Mouse (Mus musculus) layer of hippocampus, postnatal 36 days (tissue): Measurements from ENCODE around the gene Wdr86. TPM values are rescaled to one million over a fixed set of nuclear protein-coding genes. Genes with fewer than 3 reads are reported as not detected.
"Not testable (repeated sequence)": the region's sequence is repeated elsewhere in the genome, so short reads cannot be mapped to it uniquely, and the experiment has no call there.

ENCODE experiments used
- DNase-seq, 2 experiments: peaks; one replicate each; pipeline ENCODE4 v3.0.0; 2022
- total RNA-seq, 2 experiments: library from RNA; stranded (reverse); gene quantifications; 2 replicates each; pipeline ENCODE4 v1.2.3; 2021

Wdr86 gene
- total RNA-seq, 2 experiments from 2014 or later = 0.22 to 1.5 TPM

DNA sequence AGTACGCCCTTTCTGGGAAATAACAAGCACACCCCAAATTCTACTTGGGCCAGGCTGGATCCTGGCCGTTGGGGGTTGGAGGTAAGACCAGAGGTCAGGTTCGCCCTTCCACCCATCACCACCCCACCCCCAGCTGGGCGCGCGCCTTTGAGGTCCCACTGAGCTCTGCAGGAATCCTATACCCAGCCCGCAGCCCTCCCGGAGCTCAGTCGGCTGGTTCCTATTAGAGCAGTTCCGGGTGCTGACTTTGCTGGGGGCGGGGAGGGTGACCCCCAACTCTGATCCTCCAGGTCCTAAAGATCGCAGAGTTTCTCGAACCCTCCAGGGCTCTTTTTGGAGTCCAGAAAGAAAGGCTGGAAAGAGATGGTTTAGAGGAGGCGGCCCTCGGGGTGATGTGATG is 459 bp upstream of the Wdr86 start:
- no peak for DNase-seq

DNA sequence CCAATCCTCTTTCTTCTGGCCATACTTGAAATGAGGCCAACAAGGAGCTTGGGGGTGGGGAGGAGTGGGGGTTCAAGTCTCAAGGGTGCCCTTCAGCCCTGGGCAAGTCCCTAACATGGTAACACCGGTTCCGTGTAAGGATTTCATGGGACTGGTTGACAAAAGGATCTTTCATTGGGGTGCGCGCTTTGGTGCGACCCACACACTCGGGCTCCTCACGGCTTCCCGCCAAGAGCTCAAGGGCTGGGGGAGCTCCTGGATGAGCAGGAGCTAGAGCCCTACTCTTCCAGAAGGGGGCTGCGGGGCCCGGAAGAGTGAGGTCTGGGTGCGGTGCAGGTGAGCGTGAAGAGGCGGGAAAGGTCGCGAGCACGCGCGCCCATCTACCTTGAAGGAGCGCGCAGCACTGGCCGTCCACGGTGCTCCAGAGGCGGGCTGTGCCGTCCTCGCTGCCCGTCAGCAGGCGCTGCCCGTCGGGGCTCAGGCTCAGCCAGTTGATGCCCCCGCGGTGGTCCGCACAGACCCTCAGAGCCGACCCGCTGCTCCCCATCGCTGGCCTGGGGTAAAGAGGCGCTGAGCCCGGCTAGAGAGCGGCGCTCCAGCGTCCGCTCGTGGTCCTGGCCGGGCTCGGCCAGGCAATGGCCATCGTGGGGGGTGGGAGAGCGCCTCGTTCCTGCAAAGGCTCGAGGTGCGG is 585 bp downstream of the Wdr86 start:
- no peak for DNase-seq

DNA sequence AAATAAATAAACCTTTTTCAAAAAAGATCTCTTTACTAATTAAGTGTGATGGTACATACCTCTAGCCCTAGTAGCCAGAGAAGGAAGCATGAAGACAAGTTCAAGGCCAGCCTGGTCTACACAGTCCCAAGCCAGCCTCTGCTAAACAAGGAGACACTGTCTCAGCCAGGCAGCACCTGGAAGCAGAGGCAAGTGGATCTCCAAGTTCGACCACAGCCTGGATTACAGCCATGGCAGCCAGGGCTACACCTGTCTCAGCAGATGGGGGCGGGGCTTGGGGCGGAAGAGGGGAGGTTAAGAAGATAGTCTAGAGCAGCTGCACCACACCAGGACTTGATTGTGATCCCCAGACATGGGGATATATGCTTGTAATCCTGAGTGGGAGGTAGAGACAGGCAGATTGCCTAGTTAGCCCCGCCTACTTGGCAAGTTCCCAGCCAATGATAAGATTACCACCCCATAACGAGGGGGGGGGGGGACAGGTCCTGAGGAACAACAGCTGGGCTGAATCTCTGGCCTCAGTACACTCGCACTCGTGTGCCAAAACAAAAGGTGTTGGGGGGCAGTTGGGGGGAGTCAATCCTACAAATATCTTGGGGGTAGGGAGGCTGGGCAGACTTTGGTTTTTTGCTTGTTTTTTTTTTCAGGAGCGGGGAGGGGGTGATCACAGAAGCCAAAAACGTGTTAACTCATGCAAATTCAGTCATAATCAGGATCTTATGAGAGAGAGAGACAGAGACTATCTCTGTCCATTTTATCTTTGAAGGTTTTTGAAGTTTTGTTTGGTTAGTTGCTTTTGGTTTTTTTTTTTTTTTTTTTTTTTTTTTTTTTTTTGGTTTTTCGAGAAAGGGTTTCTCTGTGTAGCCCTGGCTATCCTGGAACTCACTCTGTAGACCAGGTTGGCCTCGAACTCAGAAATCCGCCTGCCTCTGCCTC is 3.4 kb downstream of the Wdr86 start:
- no peak for DNase-seq

DNA sequence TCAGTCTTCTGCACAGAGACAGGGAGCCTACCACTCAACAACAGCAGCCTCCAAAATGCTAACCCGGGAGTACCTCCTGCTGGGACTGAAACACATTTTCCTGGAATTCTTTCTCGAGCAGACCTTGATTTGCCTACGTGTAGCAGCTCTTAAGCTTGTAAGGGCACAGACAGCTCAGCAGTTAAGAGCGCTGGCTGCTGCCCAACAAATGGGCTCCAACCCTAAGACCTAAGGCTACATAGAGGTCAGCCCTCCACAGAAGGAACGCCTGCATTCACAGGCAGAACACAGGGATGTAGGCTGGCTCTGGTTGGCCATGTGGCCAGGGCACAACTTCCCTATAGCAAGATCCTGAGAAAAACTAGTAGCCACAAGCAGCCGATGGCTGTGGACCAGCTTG is 4.6 kb downstream of the Wdr86 start:
- DNase-seq = no peak

DNA sequence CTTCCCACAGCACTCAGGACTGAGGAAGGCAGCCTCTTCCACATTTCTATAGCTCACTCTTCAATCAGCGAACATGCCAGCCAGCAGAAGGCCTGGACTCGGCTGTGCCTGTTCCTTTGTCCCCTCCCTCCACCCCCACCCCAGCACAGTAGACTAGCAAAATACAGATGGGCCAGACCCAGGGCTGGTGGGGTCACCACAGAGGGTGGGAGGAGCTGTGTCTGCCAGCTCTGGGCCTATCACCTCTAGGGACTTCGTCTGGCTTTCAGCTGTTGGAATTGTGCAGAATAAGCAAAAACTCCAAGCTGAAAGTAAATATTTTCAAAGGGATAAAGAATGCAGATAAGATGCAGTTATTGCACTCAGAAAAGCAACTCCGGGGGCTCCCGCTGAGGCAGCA is 5.7 kb downstream of the Wdr86 start:
- DNase-seq = no peak

DNA sequence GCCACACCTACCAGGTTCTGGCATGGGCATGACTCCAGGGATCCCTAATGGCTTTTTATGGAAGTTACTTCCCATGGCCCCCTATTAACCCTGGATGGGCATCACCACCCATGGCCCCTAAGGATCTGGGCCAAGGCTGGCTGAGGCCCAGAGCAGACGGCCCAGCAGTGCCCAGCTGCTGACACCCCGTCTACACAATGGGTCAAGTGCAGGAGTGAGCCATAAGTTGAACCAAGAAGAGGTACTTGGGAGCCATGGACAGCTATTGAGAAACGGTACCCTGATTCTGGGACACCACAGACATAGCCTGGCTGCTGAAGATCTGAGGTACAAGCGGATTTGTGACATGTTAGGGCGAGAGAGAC is 6.3 kb downstream of the Wdr86 start:
- DNase-seq = no peak

DNA sequence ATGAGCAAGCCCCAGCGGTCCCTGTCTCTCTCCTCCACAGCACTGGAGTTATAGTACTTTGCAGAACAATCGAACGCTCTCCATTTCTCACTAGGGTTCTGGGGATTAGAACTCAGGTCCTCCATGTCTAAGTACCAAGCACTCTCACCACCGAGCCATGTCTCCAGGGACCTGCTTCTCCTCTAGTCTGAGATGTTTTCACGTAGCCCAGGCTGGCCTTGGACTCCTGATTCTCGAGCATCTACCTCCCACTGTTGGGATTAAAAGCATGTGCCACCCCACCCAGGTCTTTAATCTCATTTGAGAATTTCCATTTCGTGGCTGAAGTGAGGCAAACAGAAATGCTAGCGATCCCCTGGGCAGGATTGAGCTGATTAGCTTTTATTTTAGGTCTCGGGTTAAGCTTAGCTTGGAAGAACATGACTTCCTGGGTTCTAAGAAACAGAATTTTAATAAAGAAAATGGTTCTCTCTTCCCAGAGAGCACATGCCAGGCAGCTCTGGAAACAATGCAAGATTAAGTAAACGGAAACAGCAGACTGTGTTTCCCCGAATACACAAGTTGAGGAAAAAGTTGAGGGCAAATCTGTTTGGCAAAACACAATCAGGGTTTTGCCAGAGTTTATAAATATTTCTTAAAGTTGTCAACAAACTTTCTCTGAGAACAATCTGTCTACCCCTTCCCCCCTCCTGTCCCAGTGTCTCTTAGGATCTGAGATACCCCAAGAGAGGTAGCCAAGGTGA is 6.8 kb downstream of the Wdr86 start:
- no peak for DNase-seq

DNA sequence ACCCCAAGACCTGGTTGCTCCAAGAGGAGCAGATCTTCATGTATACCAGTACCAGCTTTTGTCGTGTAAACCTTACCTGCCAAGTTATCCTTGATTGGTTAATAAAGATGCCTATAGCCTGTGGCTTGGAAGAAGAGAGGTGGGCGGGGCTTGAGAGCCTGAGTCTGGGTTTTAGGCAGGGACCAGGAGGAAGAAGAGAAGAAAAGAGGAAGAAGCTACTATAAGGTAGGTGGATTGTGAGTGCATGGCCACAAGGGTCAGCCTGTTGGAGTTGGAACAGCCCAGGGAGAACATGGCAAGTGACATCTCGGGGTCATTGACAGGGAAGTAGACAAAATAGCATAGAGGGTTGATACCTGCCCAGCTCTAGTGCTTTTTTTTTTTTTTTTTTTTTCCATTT is 10.7 kb downstream of the Wdr86 start:
- DNase-seq = no peak

DNA sequence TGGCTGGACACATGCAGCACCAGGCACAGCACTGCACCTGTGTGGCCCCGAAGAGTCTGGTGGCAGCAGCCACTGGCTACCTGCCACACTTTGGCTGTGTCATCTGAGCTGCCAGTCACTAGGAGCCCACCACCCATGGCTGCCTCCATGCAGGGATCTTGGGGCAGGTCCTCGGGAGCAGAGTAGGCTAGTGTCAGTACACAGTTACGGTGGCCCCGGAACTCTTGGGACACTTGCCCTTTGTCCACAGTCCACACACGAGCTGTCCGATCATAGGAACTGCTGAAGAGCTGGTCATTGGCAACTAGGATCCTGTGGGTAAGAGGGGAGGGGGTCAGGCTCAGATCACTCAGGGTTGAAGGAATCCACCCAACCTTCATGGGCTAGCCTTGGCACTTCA is 12.5 kb downstream of the Wdr86 start:
- DNase-seq = no peak

DNA sequence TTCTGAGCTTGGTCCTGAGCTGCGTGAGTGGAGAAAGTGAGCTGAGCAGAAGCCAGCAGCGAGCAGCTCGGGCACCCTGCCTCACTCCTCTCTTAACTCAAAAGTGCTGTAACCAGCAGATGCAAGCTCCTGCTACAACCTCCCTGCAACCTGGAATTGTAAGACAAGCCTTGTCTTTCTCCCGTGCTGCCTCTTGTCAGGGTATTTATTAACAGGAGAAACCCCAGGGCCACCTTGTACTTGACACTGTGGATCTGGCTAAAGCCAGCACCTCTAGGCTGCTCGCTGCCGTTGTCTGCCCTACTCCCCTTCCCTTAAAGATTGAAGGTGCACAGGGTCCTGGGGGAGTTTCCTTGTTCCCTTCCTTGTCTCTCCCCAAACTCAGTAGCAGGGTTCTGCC is 16.5 kb downstream of the Wdr86 start:
- no peak for DNase-seq

DNA sequence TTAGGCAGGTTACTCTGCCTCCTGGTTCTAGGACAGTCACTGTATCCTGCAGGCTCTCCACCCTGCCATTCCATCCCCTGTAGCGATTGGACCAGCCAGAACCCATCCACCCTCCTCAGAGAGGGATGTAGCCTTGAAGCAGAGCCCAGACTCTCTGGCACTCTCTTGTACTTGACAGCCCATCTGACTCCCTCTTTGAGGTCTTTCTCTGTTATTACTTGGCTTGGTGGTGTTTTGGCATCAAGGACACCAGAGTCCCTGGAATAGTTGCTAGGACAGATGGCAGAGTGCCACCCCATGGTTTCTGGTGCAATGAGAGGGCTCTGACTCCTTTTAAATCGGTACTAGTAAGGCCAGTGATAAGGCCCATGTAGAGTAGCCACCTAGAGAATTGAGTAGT is 17.3 kb downstream of the Wdr86 start:
- peak; percentile 23 to 40 for DNase-seq

DNA sequence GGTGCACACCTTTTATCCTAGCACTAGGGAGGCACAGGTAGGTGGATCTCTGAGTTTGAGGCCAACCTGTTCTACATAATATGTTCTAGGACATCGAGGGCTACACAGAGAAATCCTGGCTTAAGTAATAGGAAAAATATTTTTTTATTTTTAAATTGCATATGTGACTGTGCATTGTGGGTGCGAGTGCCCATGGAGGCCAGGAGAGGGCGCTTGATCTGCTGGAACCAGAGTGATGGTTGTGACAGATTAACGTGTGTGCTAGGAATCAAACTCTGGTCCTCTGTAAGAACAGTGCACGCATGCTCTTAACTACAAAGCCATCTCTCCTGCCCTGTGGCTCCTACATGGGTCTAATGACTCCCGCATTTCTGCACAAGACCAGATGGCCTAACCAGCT is 18.9 kb downstream of the Wdr86 start:
- DNase-seq = no peak

DNA sequence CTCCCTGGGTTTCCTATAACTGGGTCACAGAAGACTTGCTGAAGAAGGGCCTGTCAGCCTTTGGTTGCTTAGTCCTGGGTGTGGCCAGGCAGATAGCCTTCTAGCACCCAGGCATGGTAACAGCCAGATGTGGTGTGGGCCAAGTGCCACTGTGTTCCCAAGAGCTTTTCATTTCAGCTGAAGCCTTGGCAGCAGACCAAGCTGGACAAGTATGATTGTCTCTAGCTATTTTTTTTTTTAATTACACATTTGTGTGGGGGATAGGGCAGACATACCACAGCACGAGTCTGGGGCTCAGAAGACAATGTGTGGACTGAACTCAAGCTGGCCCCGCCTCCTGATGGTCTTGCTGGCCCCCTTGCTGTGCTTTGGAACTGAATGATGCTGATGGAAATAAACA is 20.6 kb downstream of the Wdr86 start:
- DNase-seq = no peak

DNA sequence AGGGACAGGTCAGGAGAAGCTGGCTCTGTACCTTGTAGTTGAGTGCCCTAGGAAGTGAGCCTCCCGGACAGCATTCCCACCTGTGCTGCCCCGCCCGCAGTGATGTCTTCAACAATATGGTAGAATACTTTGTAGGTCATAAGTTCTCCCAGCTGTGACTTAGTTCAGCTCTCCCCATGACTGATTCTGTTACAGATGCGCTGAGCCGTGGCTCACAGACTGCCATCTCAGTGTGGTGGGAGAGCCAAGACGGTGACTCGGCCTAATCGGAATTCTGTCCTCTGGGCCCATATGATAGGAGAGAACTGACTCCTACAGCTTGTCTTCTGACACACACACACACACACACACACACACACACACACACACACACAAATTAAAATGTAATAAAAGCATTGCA is 25.9 kb downstream of the Wdr86 start:
- no peak for DNase-seq

DNA sequence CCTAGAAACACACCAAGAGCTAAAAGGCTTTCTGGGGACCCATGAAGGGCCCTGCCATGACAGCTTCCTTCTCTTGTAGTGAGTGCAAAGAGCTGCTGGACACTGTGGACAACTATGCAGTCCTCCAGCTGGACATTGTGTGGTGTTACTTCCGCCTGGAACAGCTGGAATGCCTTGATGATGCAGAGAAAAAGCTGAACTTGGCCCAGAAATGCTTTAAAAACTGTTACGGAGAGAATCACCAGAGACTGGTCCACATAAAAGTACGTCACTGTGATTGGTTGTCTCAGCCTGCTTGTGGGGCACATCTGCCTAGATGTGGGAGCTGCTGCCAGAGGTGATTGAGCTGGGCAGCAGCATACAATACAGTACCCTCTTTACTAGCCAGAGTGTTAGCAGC is 29.3 kb downstream of the Wdr86 start:
- no peak for DNase-seq

DNA sequence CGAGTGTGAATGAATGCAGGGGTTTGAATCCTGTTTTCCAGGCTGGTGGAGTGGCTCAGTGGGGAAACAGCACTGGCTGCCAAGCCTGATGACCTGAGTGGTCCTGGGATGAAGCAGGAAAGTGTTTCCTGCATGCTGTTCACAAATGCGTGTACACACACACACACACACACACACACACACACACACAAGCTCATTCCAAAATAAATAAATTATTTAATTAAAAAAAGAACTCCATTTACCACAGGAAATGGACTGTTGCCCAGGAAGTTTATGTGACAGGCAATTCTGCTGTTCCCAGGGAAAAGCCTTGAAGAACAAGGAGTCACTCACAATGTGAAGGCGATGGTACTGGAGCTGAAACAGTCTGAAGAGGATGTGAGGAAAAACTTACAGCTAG is 33.8 kb downstream of the Wdr86 start:
- DNase-seq = no peak

DNA sequence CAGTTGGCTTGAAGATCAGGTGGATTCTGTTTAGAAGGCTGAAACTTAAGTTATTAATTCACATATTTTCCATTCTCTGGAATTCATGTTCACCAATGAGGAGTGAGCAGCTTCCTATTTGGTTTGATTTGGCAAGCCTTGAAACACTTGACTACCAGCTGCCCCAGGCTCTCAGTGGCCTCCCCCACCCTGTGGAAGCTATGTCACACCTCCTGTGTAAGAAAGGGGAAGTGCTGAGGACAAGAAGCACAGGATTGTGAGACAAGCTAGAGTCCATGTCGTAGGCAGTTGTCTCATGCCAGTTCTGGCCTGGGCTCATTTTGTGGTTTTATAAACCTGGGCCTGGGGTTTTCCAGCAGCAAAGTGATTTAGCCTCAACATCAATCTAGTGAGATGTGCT is 42.8 kb downstream of the Wdr86 start:
- no peak for DNase-seq

DNA sequence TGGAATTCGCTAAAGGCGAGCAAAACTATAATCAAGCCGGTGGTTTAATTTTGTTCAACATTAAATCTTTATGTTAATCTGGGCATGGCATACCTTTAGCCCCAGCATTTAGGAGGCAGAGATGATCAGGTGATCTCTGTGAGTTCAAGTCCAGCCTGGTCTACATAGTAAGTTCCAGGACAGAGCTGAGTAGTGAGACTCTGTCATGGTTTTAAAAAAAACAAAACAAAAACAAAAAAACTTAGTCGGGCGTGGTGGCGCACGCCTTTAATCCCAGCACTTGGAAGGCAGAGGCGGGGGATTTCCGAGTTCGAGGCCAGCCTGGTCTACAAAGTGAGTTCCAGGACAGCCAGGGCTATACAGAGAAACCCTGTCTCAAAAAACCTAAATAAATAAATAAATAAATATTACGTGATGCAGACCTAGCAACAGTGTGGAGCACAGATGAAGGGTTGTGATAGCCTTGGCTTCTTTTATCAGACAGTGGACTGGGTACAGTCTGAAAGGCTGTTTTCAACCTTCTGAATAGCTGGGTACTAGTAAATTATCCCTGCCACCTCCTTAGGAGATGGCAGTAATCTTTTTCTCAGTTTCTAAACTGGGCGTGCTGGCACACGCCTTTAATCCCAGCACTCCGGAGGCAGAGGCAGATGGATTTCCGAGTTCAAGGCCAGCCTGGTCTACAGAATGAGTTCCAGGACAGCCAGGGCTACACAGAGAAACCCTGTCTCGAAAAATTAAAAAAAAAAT is 43.7 kb downstream of the Wdr86 start:
- DNase-seq = not testable (repeated sequence)

DNA sequence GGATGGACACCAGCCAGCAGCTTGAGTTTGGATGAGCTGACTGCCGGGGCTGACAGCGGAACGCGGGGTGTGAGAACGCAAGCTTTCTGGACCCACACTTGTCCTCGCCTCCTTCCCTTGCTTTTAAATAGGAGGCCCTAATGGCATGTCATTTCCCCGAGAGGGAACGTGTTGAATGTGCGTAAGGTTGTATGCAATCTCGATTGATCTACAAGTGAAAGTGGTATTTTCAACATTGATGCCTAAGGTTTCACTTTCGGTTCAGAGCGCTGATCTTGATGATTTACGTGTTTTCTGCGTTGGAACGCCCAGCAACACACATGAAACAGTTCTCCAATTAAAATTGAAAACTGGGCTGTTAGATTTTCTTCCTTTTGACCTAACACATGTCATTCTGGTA is 44.4 kb downstream of the Wdr86 start:
- no peak for DNase-seq

DNA sequence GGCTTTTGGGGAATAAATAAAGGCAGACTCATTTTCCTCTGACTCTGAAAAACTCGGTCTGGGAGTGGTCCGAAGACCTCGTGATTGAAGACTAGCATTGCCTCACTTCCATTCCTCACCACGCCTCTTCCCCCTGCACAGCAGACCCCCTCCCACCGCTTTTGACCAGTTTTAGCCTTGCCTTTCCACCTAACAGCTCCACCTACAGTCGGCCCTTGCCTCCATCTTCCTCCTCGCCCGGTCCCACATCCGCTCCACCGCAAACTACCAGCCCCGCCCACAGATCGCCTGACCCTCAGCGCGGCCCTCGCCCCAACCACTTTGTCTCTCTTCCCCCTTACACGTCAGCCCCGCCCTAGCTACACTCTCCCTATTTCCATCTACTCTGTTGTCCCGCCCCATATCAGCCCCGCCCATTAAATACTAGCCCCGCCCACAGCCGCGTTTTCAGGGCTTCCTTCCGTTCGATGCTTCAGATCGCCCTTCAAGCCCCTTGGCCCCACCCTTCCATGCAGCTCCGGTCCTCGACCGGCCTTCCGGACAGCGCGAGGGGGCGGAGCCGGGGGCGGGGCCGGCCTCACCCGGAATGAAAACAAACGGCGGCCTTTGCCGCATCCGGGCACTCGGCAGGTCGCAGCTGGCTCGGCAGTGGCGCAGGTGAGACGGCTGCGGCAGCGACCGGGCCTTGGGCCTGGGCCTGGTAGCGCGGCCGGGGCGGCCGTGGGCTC is 45.0 kb downstream of the Wdr86 start, which contains the start of gene Nub1:
Nub1 (plus strand) TSS at position 167 of the 728 bp plus-strand sequence.
- peak; percentile 94 to 96 for DNase-seq

DNA sequence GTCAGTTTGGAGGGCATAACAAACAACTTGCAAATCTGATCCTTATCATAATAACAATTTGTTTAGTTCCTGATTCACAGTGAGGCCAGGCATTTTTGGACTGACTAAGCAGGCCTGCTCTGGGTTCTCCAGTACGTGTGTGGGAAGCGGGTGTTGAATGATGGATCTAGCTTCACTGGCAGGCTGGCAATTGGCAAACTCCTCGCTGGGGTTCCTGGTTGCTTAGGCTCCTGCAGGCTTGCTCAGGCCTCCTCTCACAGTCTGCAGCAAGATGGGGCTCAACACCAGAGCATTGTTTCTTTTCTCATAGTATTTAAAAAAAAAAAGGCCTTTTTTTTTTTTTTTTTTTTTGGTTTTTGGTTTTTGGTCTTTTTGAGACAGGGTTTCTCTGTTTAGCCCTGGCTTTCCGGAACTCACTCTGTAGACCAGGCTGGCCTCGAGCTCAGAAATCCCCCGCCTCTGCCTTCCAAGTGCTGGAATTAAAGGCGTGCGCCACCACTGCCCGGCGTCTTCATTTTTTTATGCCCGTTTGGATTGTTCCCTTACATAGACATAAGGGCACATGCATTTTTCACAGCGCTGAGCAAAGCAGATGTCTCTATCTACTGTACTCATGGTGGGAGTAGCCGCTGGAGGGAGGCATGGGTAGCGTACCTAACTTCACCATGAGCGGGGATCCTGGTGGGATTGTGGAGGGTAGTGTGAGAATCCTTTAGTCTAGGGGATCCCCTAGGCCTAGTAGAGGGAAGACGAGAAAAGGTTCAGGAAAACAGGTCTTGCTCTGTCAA is 45.8 kb downstream of the Wdr86 start:
- peak; percentile 66 to 78 for DNase-seq
